Mouse (Mus musculus) small intestine, adult 2 months (tissue): ENCODE results near the gene Cacna1c.

ENCODE experiments used
- CTCF ChIP-seq: fragments of 200-500 bp; IDR thresholded peaks from 2 replicates; pipeline ENCODE4 v1.5.1; 2012; ENCODE audit warnings: low read depth, mild to moderate bottlenecking, control low read depth, inconsistent platforms, low read length, moderate library complexity, mixed read lengths; ENCODE audit not compliant: insufficient replicate concordance, insufficient read length; ENCODE audit errors: extremely low read depth
- POLR2A ChIP-seq: fragments of 200-500 bp; IDR thresholded peaks from 2 replicates; pipeline ENCODE4 v1.6.1; 2012; ENCODE audit warnings: low read depth, mild to moderate bottlenecking, control low read depth, inconsistent platforms, low read length, moderate library complexity

GRCm38 (mm10) chr6:118845180-118845579 is 351.0 kb downstream of the Cacna1c start:
- TF ChIP-seq POLR2A (no peak), CTCF (no peak)
